Mouse (Mus musculus) lung, postnatal 4 days (tissue): Measurements from ENCODE around the gene Vamp2.

Source experiments
- DNase-seq, 2 experiments: peaks; one replicate each; pipeline ENCODE4 v3.0.0; 2021

Vamp2 gene

GRCm38 (mm10) chr11:69117737-69118695 lies 29.7 kb downstream of the Vamp2 start:
- DNase-seq: peak; percentile 78 to 81

- peak; percentile 72 to 91 for DNase-seq
Measured at GRCm38 (mm10) chr11:69118765-69119164, 30.5 kb downstream of the Vamp2 start.

GRCm38 (mm10) chr11:69119446-69120155 lies 31.3 kb downstream of the Vamp2 start:
- no peak for DNase-seq

GRCm38 (mm10) chr11:69120221-69121000 lies 32.1 kb downstream of the Vamp2 start, which contains the start of gene Hes7:
TSS of gene Hes7 (plus strand) at chr11:69120404.
- peak in 1 of 2 experiments; percentile 46 for DNase-seq

GRCm38 (mm10) chr11:69121001-69121740 lies 32.9 kb downstream of the Vamp2 start:
- DNase-seq: peak in 1 of 2 experiments; percentile 45

GRCm38 (mm10) chr11:69121741-69122335 lies 33.5 kb downstream of the Vamp2 start:
- DNase-seq: no peak

- peak; percentile 94 to 95 for DNase-seq
Measured at GRCm38 (mm10) chr11:69122336-69122951, 34.2 kb downstream of the Vamp2 start, which contains the start of gene 9130213A22Rik. TSS of gene 9130213A22Rik (minus strand) at chr11:69122589.

GRCm38 (mm10) chr11:69123056-69123692 lies 34.9 kb downstream of the Vamp2 start:
- peak; percentile 92 to 93 for DNase-seq

GRCm38 (mm10) chr11:69123693-69124497 lies 35.6 kb downstream of the Vamp2 start:
- peak; percentile 89 to 90 for DNase-seq

- DNase-seq: peak in 1 of 2 experiments; percentile 75
Measured at GRCm38 (mm10) chr11:69124498-69124847, 36.2 kb downstream of the Vamp2 start.

GRCm38 (mm10) chr11:69125041-69125851 lies 37.0 kb downstream of the Vamp2 start:
- peak; percentile 84 to 87 for DNase-seq

- DNase-seq: no peak
Measured at GRCm38 (mm10) chr11:69125852-69125918, 37.4 kb downstream of the Vamp2 start, which contains the start of gene Aloxe3. TSS of gene Aloxe3 (plus strand) at chr11:69125896.

GRCm38 (mm10) chr11:69125919-69126705 lies 37.8 kb downstream of the Vamp2 start:
- peak in 1 of 2 experiments; percentile 23 for DNase-seq

GRCm38 (mm10) chr11:69126706-69127095 lies 38.4 kb downstream of the Vamp2 start:
- DNase-seq: no peak

- no peak for DNase-seq
Measured at GRCm38 (mm10) chr11:69128426-69129122, 40.3 kb downstream of the Vamp2 start.

GRCm38 (mm10) chr11:69133566-69133922 lies 45.3 kb downstream of the Vamp2 start:
- peak in 1 of 2 experiments; percentile 19 for DNase-seq

- DNase-seq: peak; percentile 71 to 81
Measured at GRCm38 (mm10) chr11:69133923-69134621, 45.8 kb downstream of the Vamp2 start.
